Mouse (Mus musculus) C2C12 (cell line): ENCODE results near the gene Pdik1l. TPM values are rescaled to one million over a fixed set of nuclear protein-coding genes. Genes with fewer than 3 reads are reported as not detected.

ENCODE experiments used
- H3K27me3 ChIP-seq: one replicate; pipeline ENCODE4 v1.6.1; 2011; ENCODE audit not compliant: control insufficient read depth, insufficient read depth, insufficient read length
- H3K36me3 ChIP-seq: one replicate; pipeline ENCODE4 v1.6.1; 2011; ENCODE audit not compliant: control insufficient read depth, insufficient read depth
- H3K4me3 ChIP-seq: one replicate; pipeline ENCODE4 v1.5.1; 2011; ENCODE audit warnings: mild to moderate bottlenecking, control low read depth; ENCODE audit not compliant: poor library complexity, insufficient read depth, severe bottlenecking
- H3K79me2 ChIP-seq: one replicate; pipeline ENCODE4 v1.6.1; 2011; ENCODE audit not compliant: control insufficient read depth, insufficient read depth
- H3K79me3 ChIP-seq: one replicate; pipeline ENCODE4 v1.6.1; 2011; ENCODE audit warnings: low read depth, control low read depth
- H3ac ChIP-seq: one replicate; pipeline ENCODE3; 2011; ENCODE audit warnings: low read depth; ENCODE audit not compliant: control insufficient read depth, insufficient read length
- CEBPB ChIP-seq: IDR thresholded peaks from one replicate; pipeline ENCODE4 v1.6.1; 2011; ENCODE audit warnings: low read depth, mild to moderate bottlenecking, control low read depth, moderate library complexity
- CTCF ChIP-seq: IDR thresholded peaks from one replicate; pipeline ENCODE4 v1.5.1; 2011; ENCODE audit not compliant: control insufficient read depth, insufficient read depth, insufficient read length
- FOSL1 ChIP-seq: IDR thresholded peaks from one replicate; pipeline ENCODE4 v1.8.0; 2011; ENCODE audit warnings: mild to moderate bottlenecking, low read length; ENCODE audit not compliant: poor library complexity, insufficient read depth, severe bottlenecking
- MAX ChIP-seq: IDR thresholded peaks from one replicate; pipeline ENCODE4 v1.6.1; 2011; ENCODE audit warnings: mild to moderate bottlenecking, control low read depth
- MYOD1 ChIP-seq: IDR thresholded peaks from one replicate; pipeline ENCODE4 v1.6.1; 2011; ENCODE audit warnings: low read depth; ENCODE audit not compliant: control insufficient read depth, insufficient read length
- MYOG ChIP-seq: IDR thresholded peaks from one replicate; pipeline ENCODE4 v1.6.1; 2011; ENCODE audit not compliant: control insufficient read depth, insufficient read length; ENCODE audit errors: extremely low read depth
- USF1 ChIP-seq: IDR thresholded peaks from one replicate; pipeline ENCODE4 v1.6.1; 2011; ENCODE audit warnings: low read depth, mild to moderate bottlenecking, control low read depth, moderate library complexity
- polyA plus RNA-seq: library from polyadenylated mRNA; unstranded; fragments of >200 nt; fragmentation: generic; extraction: Trizol; gene quantifications from one replicate; pipeline ENCODE4 v1.2.1, GENCODE M21; 2012; ENCODE audit warnings: missing spikeins

Pdik1l gene
- polyA plus RNA-seq, 1 experiment, result 2.7 TPM

- no peaks in the 10 kb centered on the region for H3K79me3 ChIP-seq
- H3K4me3 ChIP-seq, result no peak overlapping the region
- no peaks in the 10 kb centered on the region for H3K79me2 ChIP-seq
- H3K27me3 ChIP-seq, result peaks cover 6% of the 10 kb centered on the region
- H3ac ChIP-seq, result no peak overlapping the region
- no peaks in the 10 kb centered on the region for H3K36me3 ChIP-seq
- no peak for TF ChIP-seq USF1
- no peak for TF ChIP-seq MYOD1
- no peak for TF ChIP-seq CEBPB
- TF ChIP-seq FOSL1, result no peak
- TF ChIP-seq MYOG, result no peak
- TF ChIP-seq CTCF, result no peak
- TF ChIP-seq MAX, result no peak
Observed at GRCm38 (mm10) chr4:134238686-134239085, 49.0 kb downstream of the Pdik1l start.

- peak within 1 kb of the TSS; percentile 30 for H3ac ChIP-seq
- H3K36me3 ChIP-seq, result no peaks in the 10 kb centered on the region
- TF ChIP-seq MAX (no peak), MYOG (no peak), MYOD1 (no peak), USF1 (no peak), CTCF (no peak), CEBPB (no peak), FOSL1 (no peak)
- peaks cover 10% of the 10 kb centered on the region for H3K27me3 ChIP-seq
- H3K4me3 ChIP-seq, result no peak within 1 kb of the TSS
- H3K79me3 ChIP-seq, result no peaks in the 10 kb centered on the region
- H3K79me2 ChIP-seq, result no peaks in the 10 kb centered on the region
Observed at GRCm38 (mm10) chr4:134238279-134238651, 49.4 kb downstream of the Pdik1l start, which contains the start of gene Cnksr1. Gene Cnksr1, minus strand, starts transcription at chr4:134238399.

- Histone ChIP-seq H3K4me3 (no peak overlapping the region), H3K79me3 (no peaks in the 10 kb centered on the region), H3K79me2 (no peaks in the 10 kb centered on the region), H3K27me3 (peaks cover 16% of the 10 kb centered on the region), H3K36me3 (no peaks in the 10 kb centered on the region), H3ac (no peak overlapping the region)
- TF ChIP-seq CTCF (no peak), MYOD1 (no peak), FOSL1 (no peak), USF1 (no peak), CEBPB (no peak), MAX (no peak), MYOG (no peak)
Observed at GRCm38 (mm10) chr4:134237582-134238278, 50.0 kb downstream of the Pdik1l start.

GRCm38 (mm10) chr4:134234876-134235275 lies 52.8 kb downstream of the Pdik1l start:
- Histone ChIP-seq H3K27me3 (peaks cover 27% of the 10 kb centered on the region), H3K79me3 (no peaks in the 10 kb centered on the region), H3ac (no peak overlapping the region), H3K4me3 (no peak overlapping the region), H3K36me3 (no peaks in the 10 kb centered on the region), H3K79me2 (no peaks in the 10 kb centered on the region)
- no peak for TF ChIP-seq MYOD1
- no peak for TF ChIP-seq USF1
- TF ChIP-seq MYOG, result no peak
- no peak for TF ChIP-seq MAX

GRCm38 (mm10) chr4:134230431-134230830 lies 57.3 kb downstream of the Pdik1l start:
- H3K36me3 ChIP-seq, result no peaks in the 10 kb centered on the region
- H3ac ChIP-seq, result no peak overlapping the region
- no peaks in the 10 kb centered on the region for H3K79me2 ChIP-seq
- TF ChIP-seq MAX (no peak), FOSL1 (no peak), CTCF (no peak), USF1 (no peak), MYOG (no peak), MYOD1 (no peak), CEBPB (no peak)
- peaks cover 36% of the 10 kb centered on the region for H3K27me3 ChIP-seq
- H3K4me3 ChIP-seq, result no peak overlapping the region
- H3K79me3 ChIP-seq, result no peaks in the 10 kb centered on the region

- H3K79me3 ChIP-seq, result no peaks in the 10 kb centered on the region
- no peaks in the 10 kb centered on the region for H3K79me2 ChIP-seq
- no peak within 1 kb of the TSS for H3K4me3 ChIP-seq
- TF ChIP-seq FOSL1 (no peak), CEBPB (no peak), USF1 (no peak), MYOD1 (no peak), MAX (no peak), MYOG (no peak), CTCF (no peak)
- H3K27me3 ChIP-seq, result peaks cover 31% of the 10 kb centered on the region
- no peak within 1 kb of the TSS for H3ac ChIP-seq
- H3K36me3 ChIP-seq, result no peaks in the 10 kb centered on the region
Observed at GRCm38 (mm10) chr4:134227194-134227593, 60.5 kb downstream of the Pdik1l start, which contains the start of gene Catsper4. Gene Catsper4, minus strand, starts transcription at chr4:134227383.

Other genes starting within 250 kb of the Pdik1l start
- not detected for gene Zfp683, start 234.1 kb downstream of the Pdik1l start, polyA plus RNA-seq
- not detected for gene Crybg2, start 227.1 kb downstream of the Pdik1l start, polyA plus RNA-seq
- gene Cd52, start 192.8 kb downstream of the Pdik1l start, polyA plus RNA-seq, result not detected
- 0.80 TPM for gene Ubxn11, start 185.3 kb downstream of the Pdik1l start, polyA plus RNA-seq
- gene Sh3bgrl3, start 159.1 kb downstream of the Pdik1l start, polyA plus RNA-seq, result 375 TPM
- gene Cep85, start 100.8 kb downstream of the Pdik1l start, polyA plus RNA-seq, result 11.2 TPM
- gene Gm7534, start 84.9 kb downstream of the Pdik1l start, polyA plus RNA-seq, result not detected
- gene Catsper4, start 60.5 kb downstream of the Pdik1l start, polyA plus RNA-seq, result not detected
- gene Cnksr1, start 49.5 kb downstream of the Pdik1l start, polyA plus RNA-seq, result 0.02 TPM
- 0.36 TPM for gene E130218I03Rik, start 44.2 kb downstream of the Pdik1l start, polyA plus RNA-seq
- 20.4 TPM for gene Zfp593, start 42.3 kb downstream of the Pdik1l start, polyA plus RNA-seq
- gene Gm30191, start 41.0 kb downstream of the Pdik1l start, polyA plus RNA-seq, result not detected
- gene Grrp1, start 33.8 kb downstream of the Pdik1l start, polyA plus RNA-seq, result not detected
- 0.19 TPM for gene Trim63, start 27.2 kb upstream of the Pdik1l start, polyA plus RNA-seq
- gene Slc30a2, start 55.3 kb upstream of the Pdik1l start, polyA plus RNA-seq, result not detected
- 0.13 TPM for gene Extl1, start 96.0 kb upstream of the Pdik1l start, polyA plus RNA-seq
- gene Pafah2, start 108.4 kb upstream of the Pdik1l start, polyA plus RNA-seq, result 9.0 TPM
- 349 TPM for gene Stmn1, start 180.4 kb upstream of the Pdik1l start, polyA plus RNA-seq
- gene Paqr7, start 208.8 kb upstream of the Pdik1l start, polyA plus RNA-seq, result 5.1 TPM
- gene Aunip, start 223.1 kb upstream of the Pdik1l start, polyA plus RNA-seq, result 14.9 TPM
- 66.6 TPM for gene Mtfr1l, start 247.5 kb upstream of the Pdik1l start, polyA plus RNA-seq